Mouse (Mus musculus): ENCODE data around the gene Per1. TPM values are rescaled to one million over a fixed set of nuclear protein-coding genes. Genes with fewer than 3 reads are reported as not detected.
"Not testable (repeated sequence)": the region's sequence is repeated elsewhere in the genome, so short reads cannot be mapped to it uniquely, and the experiment has no call there.

The Per1 gene
- total RNA-seq, 4 experiments from 2014 or later: 105 to 140 (median 114) TPM

- DNase-seq (ENCODE audit: low spot score in 2 of 2): no peak
Observed at GRCm38 (mm10) chr11:69080102-69080854, 14.7 kb upstream of the Per1 start.

GRCm38 (mm10) chr11:69080855-69081222 lies 14.2 kb upstream of the Per1 start:
- no peak for DNase-seq (ENCODE audit: low spot score in 2 of 2)

- DNase-seq (ENCODE audit: low spot score in 2 of 2): no peak
Observed at GRCm38 (mm10) chr11:69081613-69082012, 13.4 kb upstream of the Per1 start.

- no peak for DNase-seq (ENCODE audit: low spot score in 2 of 2)
Observed at GRCm38 (mm10) chr11:69085608-69086007, 9.4 kb upstream of the Per1 start.

- peak in 1 of 2 experiments; percentile 78 for DNase-seq (ENCODE audit: low spot score in 2 of 2)
Observed at GRCm38 (mm10) chr11:69086390-69086789, 8.6 kb upstream of the Per1 start.

- DNase-seq (ENCODE audit: low spot score in 2 of 2): no peak
Observed at GRCm38 (mm10) chr11:69087082-69087481, 7.9 kb upstream of the Per1 start.

- DNase-seq (ENCODE audit: low spot score in 2 of 2): no peak
Observed at GRCm38 (mm10) chr11:69087597-69087996, 7.4 kb upstream of the Per1 start.

- DNase-seq (ENCODE audit: low spot score in 2 of 2): peak; percentile 94 to 95
Observed at GRCm38 (mm10) chr11:69088103-69088855, 6.7 kb upstream of the Per1 start, which contains the start of gene Vamp2. Gene Vamp2, plus strand, starts transcription at chr11:69088490.

GRCm38 (mm10) chr11:69088856-69089615 lies 6.0 kb upstream of the Per1 start:
- no peak for DNase-seq (ENCODE audit: low spot score in 2 of 2)

GRCm38 (mm10) chr11:69089616-69090290 lies 5.3 kb upstream of the Per1 start:
- no peak for DNase-seq (ENCODE audit: low spot score in 2 of 2)

GRCm38 (mm10) chr11:69090367-69090766 lies 4.7 kb upstream of the Per1 start:
- no peak for DNase-seq (ENCODE audit: low spot score in 2 of 2)

GRCm38 (mm10) chr11:69091566-69092385 lies 3.2 kb upstream of the Per1 start:
- DNase-seq (ENCODE audit: low spot score in 2 of 2): no peak

GRCm38 (mm10) chr11:69092386-69092751 lies 2.6 kb upstream of the Per1 start:
- DNase-seq (ENCODE audit: low spot score in 2 of 2): peak in 1 of 2 experiments; percentile 89

GRCm38 (mm10) chr11:69092871-69093270 lies 2.1 kb upstream of the Per1 start:
- no peak for DNase-seq (ENCODE audit: low spot score in 2 of 2)

GRCm38 (mm10) chr11:69093856-69094255 lies 1.2 kb upstream of the Per1 start:
- not testable (repeated sequence) for DNase-seq (ENCODE audit: low spot score in 2 of 2)

GRCm38 (mm10) chr11:69095511-69096231 lies 654 bp downstream of the Per1 start:
- DNase-seq (ENCODE audit: low spot score in 2 of 2): no peak

- DNase-seq (ENCODE audit: low spot score in 2 of 2): no peak
Observed at GRCm38 (mm10) chr11:69096360-69096986, 1.5 kb downstream of the Per1 start.

GRCm38 (mm10) chr11:69096987-69097900 lies 2.2 kb downstream of the Per1 start:
- peak; percentile 93 to 96 for DNase-seq (ENCODE audit: low spot score in 2 of 2)
